Mouse (Mus musculus) liver, adult 2 months (tissue): Measurements from ENCODE around the gene Mtif3.

Experiments used
- CTCF ChIP-seq: fragments of 200-500 bp; IDR thresholded peaks from 2 replicates; pipeline ENCODE4 v1.5.1; 2011; ENCODE audit warnings: low read depth, low read length, control low read depth
- POLR2A ChIP-seq: fragments of 200-500 bp; IDR thresholded peaks from 2 replicates; pipeline ENCODE4 v1.6.1; 2011; ENCODE audit warnings: low read length, control low read depth; ENCODE audit not compliant: insufficient read depth; ENCODE audit errors: extremely low read depth

DNA sequence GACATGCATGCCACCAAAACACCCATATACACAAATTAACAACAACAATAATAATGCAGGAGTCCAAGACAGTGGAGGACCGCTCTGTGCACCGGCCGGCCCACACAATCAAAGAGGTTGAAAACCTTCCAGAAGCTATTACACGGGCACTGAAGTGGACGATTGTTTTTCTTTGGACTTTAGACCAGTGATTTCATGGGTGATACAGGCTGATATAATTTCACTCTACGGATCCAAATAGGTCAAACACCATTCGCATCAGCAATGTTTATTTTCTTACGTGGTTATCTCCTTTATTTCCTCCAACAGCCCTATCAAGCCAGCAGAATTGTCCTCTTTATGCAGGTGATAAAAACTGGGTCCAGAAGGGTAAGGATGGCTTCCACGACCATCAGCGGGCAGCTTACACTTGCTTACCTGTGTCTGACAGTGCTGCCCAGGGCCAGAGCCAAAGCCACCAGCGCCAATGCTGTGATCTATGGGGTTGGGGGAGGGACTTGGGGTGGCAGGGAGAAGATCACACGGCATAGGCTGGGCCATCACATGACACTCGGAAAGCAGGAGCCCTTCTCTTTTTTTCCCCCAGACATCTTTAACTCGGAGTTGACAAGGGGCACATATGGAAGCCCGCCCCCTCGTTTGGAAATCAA is 31.6 kb downstream of the Mtif3 start:
- TF ChIP-seq CTCF (no peak), POLR2A (no peak)
